Mouse (Mus musculus) v-Abl transformed pro-B cells (cell line): Measurements from ENCODE around the gene Lgalsl.

Experiments
- in situ Hi-C, 2 experiments: fragments of 400-800 bp; cut with MboI; formaldehyde crosslinking; loops; one replicate each; pipeline ENCODE4 v1.15.1; 2025; ENCODE audit not compliant: unreplicated experiment in 2 of 2

Lgalsl gene

DNA sequence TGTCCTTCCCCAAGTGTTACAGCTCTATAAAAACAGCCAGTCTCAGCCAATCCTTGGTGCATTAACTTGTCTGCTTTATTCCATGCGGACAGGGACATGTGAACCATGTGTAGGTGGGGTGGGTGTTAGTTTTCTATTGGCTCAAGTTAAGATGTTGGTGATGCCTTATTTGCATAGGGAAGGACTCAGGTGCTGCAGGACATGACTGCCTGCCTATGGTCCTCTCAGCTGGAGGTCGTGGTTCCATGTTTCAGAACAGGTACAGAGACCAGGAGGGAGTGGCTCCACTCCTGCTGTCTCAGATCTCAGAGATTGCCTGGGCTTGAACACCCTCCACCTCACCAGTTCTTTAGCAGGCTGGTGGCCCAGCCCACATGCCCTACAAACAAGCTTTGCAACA, 44.7 kb downstream of the Lgalsl start:
- in situ Hi-C loops = loop anchor here in 1 of 2 experiments (25.0 kb wide), 1 partner anchor 1826 kb away; no protein-coding TSS in a partner anchor

DNA sequence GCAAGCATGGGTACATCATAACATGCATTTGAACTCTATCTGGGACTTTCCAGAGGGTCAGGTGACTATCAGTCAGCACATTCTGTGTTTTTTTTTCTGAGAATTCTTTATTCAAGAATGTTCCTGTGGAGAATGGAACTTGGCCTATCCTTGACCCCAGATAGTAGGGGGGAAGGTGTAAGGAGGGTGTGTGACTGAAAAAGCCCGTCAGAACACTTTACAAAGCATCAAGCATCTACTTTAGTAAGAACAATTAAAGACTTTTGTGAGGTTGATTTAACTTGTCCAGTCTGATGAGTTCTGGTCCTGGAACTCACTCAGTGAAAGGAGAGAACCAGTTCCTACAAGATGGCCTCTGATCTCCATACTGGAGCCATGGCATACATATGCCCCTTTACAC, 45.7 kb downstream of the Lgalsl start:
- in situ Hi-C loops = loop anchor here in 1 of 2 experiments (25.0 kb wide), 1 partner anchor 1827 kb away; no protein-coding TSS in a partner anchor

DNA sequence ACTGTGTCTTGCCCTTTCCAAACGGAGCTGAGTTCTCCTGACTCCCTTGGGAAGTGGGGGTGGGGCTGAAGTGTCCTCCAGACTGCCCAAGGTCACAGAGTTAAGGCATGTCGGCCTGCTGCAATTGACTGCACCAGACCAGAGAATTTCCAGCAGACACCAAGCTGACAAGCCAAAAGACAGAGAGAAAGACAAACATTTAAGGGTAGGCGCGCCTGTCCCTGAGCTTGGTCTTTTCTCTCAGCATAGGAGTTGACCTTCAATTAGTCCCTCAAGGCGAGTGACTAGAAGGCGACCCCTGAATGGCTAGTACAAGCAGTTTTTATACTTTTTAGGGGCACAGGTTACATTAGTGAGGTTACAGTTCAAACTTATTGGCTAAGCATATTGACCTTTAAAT, 46.1 kb downstream of the Lgalsl start:
- in situ Hi-C loops = loop anchor here in 1 of 2 experiments (25.0 kb wide), 1 partner anchor 1828 kb away; no protein-coding TSS in a partner anchor

DNA sequence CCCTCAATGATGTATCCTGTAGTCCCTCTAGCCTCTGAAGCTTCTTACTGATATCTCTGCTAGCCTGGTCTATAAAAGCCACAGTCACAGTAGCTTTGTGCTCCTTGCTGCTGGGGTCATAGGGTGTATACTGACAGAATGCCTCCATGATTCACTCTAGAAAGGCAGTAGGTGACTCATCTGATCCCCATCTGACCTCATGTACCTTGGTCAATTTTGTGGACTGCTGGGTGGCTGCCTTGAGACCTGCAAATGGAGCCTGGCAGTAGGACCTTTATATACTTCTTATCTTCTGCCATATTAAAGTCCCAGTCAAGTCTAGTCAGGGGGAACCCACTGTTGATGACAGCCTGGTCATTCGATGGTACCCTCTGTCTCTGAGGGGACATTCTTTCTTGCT, 47.4 kb downstream of the Lgalsl start:
- in situ Hi-C loops = loop anchor here in 1 of 2 experiments (25.0 kb wide), 1 partner anchor 1829 kb away; no protein-coding TSS in a partner anchor

DNA sequence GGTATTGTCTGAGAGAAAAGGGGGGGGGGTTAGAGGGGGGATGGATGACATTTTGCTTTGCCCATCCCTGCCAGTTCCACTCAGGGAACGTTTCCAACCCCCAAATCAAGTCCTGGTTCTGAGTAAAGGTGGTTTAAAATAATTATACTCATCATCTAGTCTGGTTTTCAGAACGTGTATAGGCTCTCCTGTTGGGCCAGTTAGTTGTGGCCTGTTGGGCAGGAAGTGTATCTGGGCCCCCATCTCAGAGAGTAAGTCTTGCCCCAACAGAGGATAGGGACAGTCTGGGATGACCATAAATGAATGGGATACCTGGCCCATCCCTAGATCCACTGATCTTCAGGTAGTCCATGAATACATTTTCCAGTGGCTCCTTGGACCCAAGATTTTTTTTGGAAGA, 48.2 kb downstream of the Lgalsl start:
- in situ Hi-C loops = loop anchor here in 1 of 2 experiments (25.0 kb wide), 1 partner anchor 1830 kb away; no protein-coding TSS in a partner anchor

DNA sequence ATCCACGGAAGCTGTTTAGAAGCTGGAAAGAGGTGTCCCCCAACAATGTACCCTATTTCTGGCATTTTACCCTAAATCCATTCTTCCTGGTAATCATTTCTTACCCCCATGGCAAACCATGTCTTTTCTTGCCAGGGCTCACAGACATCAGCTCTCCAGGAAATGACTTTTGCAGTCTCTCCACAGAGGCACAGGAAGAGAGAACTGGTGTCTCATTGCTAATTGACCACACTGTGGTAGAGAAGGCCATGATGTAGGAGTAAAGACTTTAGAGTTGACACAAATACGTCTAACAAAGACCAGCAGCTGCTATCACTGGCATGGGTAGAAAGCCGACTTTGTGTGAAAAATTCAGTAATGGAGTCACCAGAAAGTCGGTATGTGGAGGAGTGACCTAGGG, 50.5 kb downstream of the Lgalsl start:
- in situ Hi-C loops = loop anchor here in 1 of 2 experiments (25.0 kb wide), 1 partner anchor 1832 kb away; no protein-coding TSS in a partner anchor

DNA sequence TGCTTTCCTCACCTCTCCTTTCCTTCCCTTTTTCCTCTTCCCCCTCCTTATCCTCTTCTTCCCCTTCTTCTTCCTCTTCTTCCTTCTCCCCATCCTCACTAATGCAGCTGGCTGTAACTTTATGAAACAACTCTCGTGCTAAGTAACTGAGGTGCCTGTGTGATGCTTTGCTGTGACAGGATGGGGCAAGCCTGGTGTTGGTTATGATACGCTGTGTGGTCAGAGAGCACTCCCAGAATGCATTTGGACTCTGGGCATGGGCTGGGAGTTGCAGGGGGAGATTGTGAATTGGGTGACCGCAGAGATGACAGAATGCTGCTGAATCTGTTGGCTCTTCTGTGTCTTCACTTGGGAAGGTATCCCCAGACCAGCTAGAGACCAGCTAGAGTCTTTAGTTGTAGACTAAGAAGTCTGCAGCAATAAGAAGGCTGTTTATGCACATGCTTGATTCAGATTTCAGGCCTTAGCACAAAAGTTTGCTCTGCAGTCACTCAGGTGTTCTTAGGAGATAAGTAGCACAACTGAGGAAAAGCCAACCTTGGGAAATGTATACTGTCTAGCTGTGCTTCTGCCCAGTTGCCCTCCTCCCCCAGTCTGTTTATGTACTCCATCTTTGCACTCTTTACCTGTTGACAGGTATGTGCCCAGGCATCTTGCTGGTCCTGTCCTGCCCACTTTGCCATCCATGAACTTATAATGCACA, 51.8 kb downstream of the Lgalsl start:
- in situ Hi-C loops = loop anchor here in 1 of 2 experiments (25.0 kb wide), 1 partner anchor 1833 kb away; no protein-coding TSS in a partner anchor

DNA sequence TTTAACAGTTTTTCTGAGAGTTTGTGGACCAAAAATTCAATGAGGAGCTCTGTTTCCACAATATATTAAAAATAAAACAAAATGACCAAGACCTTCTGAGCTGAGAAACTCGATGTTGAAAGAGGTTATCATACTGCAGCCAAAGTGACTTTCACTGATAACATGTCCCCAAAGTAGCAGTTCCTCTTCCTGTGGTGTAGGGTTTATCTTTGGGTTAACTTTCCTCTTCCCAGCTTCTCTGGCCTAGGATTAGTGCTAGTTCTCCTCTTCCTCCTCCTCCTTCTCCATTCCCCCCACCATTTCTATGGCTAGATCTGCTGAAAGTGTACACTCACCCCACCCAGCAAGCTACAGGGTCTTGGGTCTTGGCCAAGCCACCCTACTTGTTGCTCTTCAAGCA, 52.6 kb downstream of the Lgalsl start:
- in situ Hi-C loops = loop anchor here in 1 of 2 experiments (25.0 kb wide), 1 partner anchor 1834 kb away; no protein-coding TSS in a partner anchor

DNA sequence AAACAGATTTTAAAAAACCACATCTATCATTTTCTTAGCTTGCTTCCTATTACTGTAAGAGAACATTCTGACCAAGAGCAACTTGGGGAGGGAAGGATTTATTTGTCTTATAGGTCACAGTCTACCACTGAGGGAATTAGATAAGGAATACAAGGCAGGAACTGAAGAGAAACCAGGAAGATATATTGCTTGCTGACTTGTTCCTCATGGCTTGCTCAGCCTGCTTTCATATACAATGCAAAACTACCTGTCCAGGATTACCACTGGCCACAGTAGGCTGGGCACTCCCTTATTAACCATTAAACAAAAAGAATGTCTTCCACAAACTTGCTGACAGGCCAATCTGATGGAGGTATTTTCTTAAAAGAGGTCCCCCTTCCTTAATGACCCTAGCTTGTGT, 54.2 kb downstream of the Lgalsl start:
- in situ Hi-C loops = loop anchor here in 1 of 2 experiments (25.0 kb wide), 1 partner anchor 1836 kb away; no protein-coding TSS in a partner anchor
